Mouse (Mus musculus): ENCODE results near the gene Brinp1.
A peak's percentile ranks its signal among the peaks of the same experiment; 100 is the strongest.
"Not testable (repeated sequence)": the region's sequence is repeated elsewhere in the genome, so short reads cannot be mapped to it uniquely, and the experiment has no call there.

The Brinp1 gene

GRCm38 (mm10) chr4:68813997-68814396 is 140.2 kb downstream of the Brinp1 start:
- DNase-seq = not testable (repeated sequence)

- DNase-seq = no peak
Observed at GRCm38 (mm10) chr4:68806502-68806901, 147.7 kb downstream of the Brinp1 start.

GRCm38 (mm10) chr4:68801923-68802855 is 152.0 kb downstream of the Brinp1 start:
- no peak for DNase-seq

GRCm38 (mm10) chr4:68790003-68790402 is 164.2 kb downstream of the Brinp1 start:
- DNase-seq = no peak

- DNase-seq = no peak
Observed at GRCm38 (mm10) chr4:68788477-68788999, 165.7 kb downstream of the Brinp1 start.

GRCm38 (mm10) chr4:68787642-68788041 is 166.6 kb downstream of the Brinp1 start:
- no peak for DNase-seq

GRCm38 (mm10) chr4:68768256-68768655 is 185.9 kb downstream of the Brinp1 start:
- peak; percentile 89 for DNase-seq

GRCm38 (mm10) chr4:68767393-68767792 is 186.8 kb downstream of the Brinp1 start:
- DNase-seq = no peak

- DNase-seq = no peak
Observed at GRCm38 (mm10) chr4:68765772-68766573, 188.2 kb downstream of the Brinp1 start.

- DNase-seq = no peak
Observed at GRCm38 (mm10) chr4:68764937-68765336, 189.3 kb downstream of the Brinp1 start.

GRCm38 (mm10) chr4:68720983-68721382 is 233.2 kb downstream of the Brinp1 start:
- DNase-seq = no peak

Measured in cerebellum, adult 11-12 months (tissue).